ENCODE assay signal across 16 mouse cellular contexts in genomic region chr8:127514810-127515735, GRCm38 (mm10).
A peak's percentile ranks its signal among the peaks of the same experiment; 100 is the strongest.
DNase-seq lines count a peak whose midpoint lies in the region; ATAC-seq lines count a peak whose summit lies in the region.
"Had no signal": no experiment of that assay in that cellular context is flagged by ENCODE, and none has a peak within 500 bp of the region (broad histone marks: within the 10 kb centered on the region; RNA-seq: fewer than 3 reads in every experiment).

No protein-coding gene starts in this region.

- 72% methylated on average over 7 of the region's 7 CpGs for WGBS in embryonic facial prominence, embryonic 13.5 days
- 81% methylated on average over 7 of the region's 7 CpGs for WGBS in embryonic facial prominence, embryonic 10.5 days
- WGBS in heart, embryonic 15.5 days = 52% methylated on average over 7 of the region's 7 CpGs

- no peaks in the 10 kb centered on the region for H3K9me3 ChIP-seq in embryonic facial prominence, embryonic 13.5 days
- H3K9me3 ChIP-seq in embryonic facial prominence, embryonic 10.5 days = no peaks in the 10 kb centered on the region
- no peaks in the 10 kb centered on the region for H3K9me3 ChIP-seq in heart, embryonic 15.5 days (replicated peaks)
- H3K9me3 ChIP-seq: liver, embryonic 15.5 days had no signal

- no peak overlapping the region for H3K27ac ChIP-seq in embryonic facial prominence, embryonic 13.5 days
- no peak overlapping the region for H3K27ac ChIP-seq in embryonic facial prominence, embryonic 10.5 days (replicated peaks)
- peak overlapping the region; percentile 16; the same call in 1 of the 2 replicates for H3K27ac ChIP-seq in heart, embryonic 15.5 days
- H3K27ac ChIP-seq: hindbrain, postnatal 0 days; liver, embryonic 15.5 days had no signal

- H3K4me2 ChIP-seq in embryonic facial prominence, embryonic 13.5 days = no peak overlapping the region
- H3K4me2 ChIP-seq in heart, embryonic 15.5 days = no peak overlapping the region
- H3K4me2 ChIP-seq: liver, embryonic 15.5 days had no signal

- H3K4me3 ChIP-seq in embryonic facial prominence, embryonic 13.5 days = no peak overlapping the region
- H3K4me3 ChIP-seq in embryonic facial prominence, embryonic 10.5 days = no peak overlapping the region
- H3K4me3 ChIP-seq in heart, embryonic 15.5 days = no peak overlapping the region
- H3K4me3 ChIP-seq: liver, embryonic 15.5 days had no signal

- H3K9ac ChIP-seq in embryonic facial prominence, embryonic 13.5 days = no peak overlapping the region
- H3K9ac ChIP-seq in heart, embryonic 15.5 days = no peak overlapping the region
- H3K9ac ChIP-seq: liver, embryonic 15.5 days had no signal

- no peak for DNase-seq in embryonic facial prominence, embryonic 10.5 days (ENCODE audit: low spot score)
- no peak for DNase-seq in heart, postnatal 4 days
- peak; percentile 57 for DNase-seq in liver
- no peak for DNase-seq in kidney, adult 11 months
- DNase-seq in spleen, postnatal 36 days (ENCODE audit: low spot score in 2 of 2) = no peak
- DNase-seq: cerebellum, adult 11 months; cerebellum, postnatal 36 days; kidney, adult 2 months; kidney, postnatal 36 days; right cerebral cortex, postnatal 4 days had no signal

- H3K4me1 ChIP-seq in embryonic facial prominence, embryonic 13.5 days = peaks cover 19% of the 10 kb centered on the region; the same call in 1 of the 2 replicates
- peaks cover 40% of the 10 kb centered on the region for H3K4me1 ChIP-seq in embryonic facial prominence, embryonic 10.5 days
- peaks cover 14% of the 10 kb centered on the region for H3K4me1 ChIP-seq in heart, embryonic 15.5 days (replicated peaks)

- H3K36me3 ChIP-seq in embryonic facial prominence, embryonic 13.5 days = no peaks in the 10 kb centered on the region
- no peaks in the 10 kb centered on the region for H3K36me3 ChIP-seq in embryonic facial prominence, embryonic 10.5 days (replicated peaks)
- no peaks in the 10 kb centered on the region for H3K36me3 ChIP-seq in heart, embryonic 15.5 days
- H3K36me3 ChIP-seq: liver, embryonic 15.5 days had no signal

- ATAC-seq in embryonic facial prominence, embryonic 13.5 days (ENCODE audit: insufficient number of reproducible peaks, insufficient read depth, low FRiP score, low TSS enrichment, low read depth) = 0 out of 2 replicates have a peak, but pooled peaks have one; percentile 26
- ATAC-seq in heart, embryonic 15.5 days (replicated peaks; ENCODE audit: insufficient number of reproducible peaks, insufficient read depth, low FRiP score, low read depth) = no peak
- ATAC-seq in megakaryocyte progenitor cell, adult 5-6 weeks (replicated peaks; ENCODE audit: poor library complexity) = peak; percentile 60
- ATAC-seq: hindbrain, postnatal 0 days; midbrain, embryonic 16.5 days had no signal

- no peaks in the 10 kb centered on the region for H3K27me3 ChIP-seq in embryonic facial prominence, embryonic 13.5 days
- no peaks in the 10 kb centered on the region for H3K27me3 ChIP-seq in embryonic facial prominence, embryonic 10.5 days (replicated peaks; ENCODE audit: low read depth, poor library complexity, severe bottlenecking)
- H3K27me3 ChIP-seq in heart, embryonic 15.5 days = no peaks in the 10 kb centered on the region
- H3K27me3 ChIP-seq: liver, embryonic 15.5 days had no signal
